20 mouse cellular contexts compared by ENCODE assay signal in genomic region chr10:99466695-99467094, GRCm38 (mm10).
DNase-seq lines count a peak whose midpoint lies in the region; ATAC-seq and TF ChIP-seq lines count a peak whose summit lies in the region.
"Had no signal": no experiment of that assay in that cellular context is flagged by ENCODE, and none has a peak within 500 bp of the region (broad histone marks: within the 10 kb centered on the region; RNA-seq: fewer than 3 reads in every experiment).

No protein-coding gene starts in this region.

- no peaks in the 10 kb centered on the region for H3K36me3 ChIP-seq in heart, embryonic 14.5 days (ENCODE audit: control insufficient read depth, insufficient read depth, low read length)
- H3K36me3 ChIP-seq in heart, embryonic 10.5 days: no peaks in the 10 kb centered on the region
- H3K36me3 ChIP-seq in forebrain, embryonic 12.5 days (replicated peaks): no peaks in the 10 kb centered on the region
- H3K36me3 ChIP-seq: embryonic facial prominence, embryonic 15.5 days; hindbrain, embryonic 13.5 days; liver, embryonic 13.5 days; midbrain, embryonic 10.5 days; neural tube, embryonic 12.5 days had no signal

- peak overlapping the region; percentile 56 to 66 for H3K27ac ChIP-seq in heart, embryonic 14.5 days (replicated peaks in 1 of 2; ENCODE audit: control insufficient read depth in 1 of 2, insufficient read depth in 1 of 2, low read depth in 2 of 2, low read length in 2 of 2)
- no peak overlapping the region; the same call in 1 of the 2 replicates for H3K27ac ChIP-seq in heart, embryonic 10.5 days
- H3K27ac ChIP-seq in layer of hippocampus, adult 2 months: peak overlapping the region; percentile 1; the same call in 1 of the 2 replicates
- peak overlapping the region; percentile 51 for H3K27ac ChIP-seq in brown adipose tissue, adult 24 weeks (replicated peaks; ENCODE audit: low read depth, low read length)
- no peak overlapping the region for H3K27ac ChIP-seq in forebrain, embryonic 12.5 days
- H3K27ac ChIP-seq: embryonic facial prominence, embryonic 15.5 days; hindbrain, embryonic 13.5 days; neural tube, embryonic 12.5 days had no signal

- no peak overlapping the region for H3K4me3 ChIP-seq in heart, embryonic 14.5 days (ENCODE audit: control insufficient read depth in 1 of 2, insufficient read depth in 1 of 2, low read depth in 1 of 2, low read length in 2 of 2)
- H3K4me3 ChIP-seq in heart, embryonic 10.5 days: no peak overlapping the region
- H3K4me3 ChIP-seq in layer of hippocampus, adult 2 months: no peak overlapping the region
- H3K4me3 ChIP-seq in brown adipose tissue, adult 24 weeks (ENCODE audit: insufficient read depth, low read depth, low read length): no peak overlapping the region
- H3K4me3 ChIP-seq in forebrain, embryonic 12.5 days (replicated peaks): no peak overlapping the region
- H3K4me3 ChIP-seq: embryonic facial prominence, embryonic 15.5 days; hindbrain, embryonic 13.5 days; liver, embryonic 13.5 days; midbrain, embryonic 10.5 days; neural tube, embryonic 12.5 days had no signal

- no peak for ATAC-seq in heart, embryonic 14.5 days (ENCODE audit: insufficient number of reproducible peaks, insufficient read depth, low FRiP score, low read depth)
- 0 out of 2 replicates have a peak, but pooled peaks have one; percentile 1 for ATAC-seq in megakaryocyte, adult 5-6 weeks (ENCODE audit: poor library complexity, severe bottlenecking)
- no peak for ATAC-seq in forebrain, embryonic 12.5 days (ENCODE audit: low FRiP score)
- ATAC-seq: activated CD4-positive, CD25-positive, alpha-beta regulatory T cell, adult 4 months; Patski had no signal

- no peaks in the 10 kb centered on the region for H3K9me3 ChIP-seq in heart, embryonic 14.5 days (ENCODE audit: control insufficient read depth, low read length)
- no peaks in the 10 kb centered on the region for H3K9me3 ChIP-seq in heart, embryonic 10.5 days
- no peaks in the 10 kb centered on the region for H3K9me3 ChIP-seq in forebrain, embryonic 12.5 days
- H3K9me3 ChIP-seq: embryonic facial prominence, embryonic 15.5 days; hindbrain, embryonic 13.5 days; liver, embryonic 13.5 days; midbrain, embryonic 10.5 days; neural tube, embryonic 12.5 days had no signal

- no peak for DNase-seq in heart, embryonic 10.5 days (ENCODE audit: low spot score)
- no peak for DNase-seq in layer of hippocampus, adult 2 months (ENCODE audit: low spot score in 2 of 2)
- no peak for DNase-seq in layer of hippocampus, adult 9-11 months
- DNase-seq in gastrocnemius, postnatal 36 days: no peak
- DNase-seq: adrenal gland, postnatal 25 days; cerebellum, adult 9-10 months; embryo, embryonic 11 days; kidney, postnatal 4 days; liver, embryonic 13.5 days; thymus, postnatal 4 days had no signal

- H3K4me2 ChIP-seq in heart, embryonic 14.5 days (ENCODE audit: low read length): no peak overlapping the region
- H3K4me2 ChIP-seq in forebrain, embryonic 12.5 days: no peak overlapping the region
- H3K4me2 ChIP-seq: embryonic facial prominence, embryonic 15.5 days; hindbrain, embryonic 13.5 days; liver, embryonic 13.5 days; neural tube, embryonic 12.5 days had no signal

- H3K4me1 ChIP-seq in heart, embryonic 14.5 days (ENCODE audit: control insufficient read depth in 2 of 2, insufficient read depth in 2 of 2, low read length in 2 of 2): no peaks in the 10 kb centered on the region; a peak in 1 of 4 replicates
- peaks cover 3% of the 10 kb centered on the region for H3K4me1 ChIP-seq in heart, embryonic 10.5 days
- H3K4me1 ChIP-seq in brown adipose tissue, adult 24 weeks (ENCODE audit: control insufficient read depth, insufficient read depth, insufficient read length, low read length): no peaks in the 10 kb centered on the region
- H3K4me1 ChIP-seq in forebrain, embryonic 12.5 days: peaks cover under 1% of the 10 kb centered on the region; the same call in 1 of the 2 replicates

- intact Hi-C loops in gastrocnemius, postnatal 36 days (cut with DNase I): no loop called here

- H3K27me3 ChIP-seq in heart, embryonic 14.5 days (ENCODE audit: control insufficient read depth, insufficient read depth, low read length): no peaks in the 10 kb centered on the region
- no peaks in the 10 kb centered on the region for H3K27me3 ChIP-seq in heart, embryonic 10.5 days (ENCODE audit: insufficient read depth, poor library complexity, severe bottlenecking)
- no peaks in the 10 kb centered on the region for H3K27me3 ChIP-seq in forebrain, embryonic 12.5 days
- H3K27me3 ChIP-seq: embryonic facial prominence, embryonic 15.5 days; hindbrain, embryonic 13.5 days; neural tube, embryonic 12.5 days; Patski had no signal

- WGBS in heart, embryonic 14.5 days: 100% methylated on average over 1 of the region's 1 CpGs
- WGBS in heart, embryonic 10.5 days: 90% methylated on average over 1 of the region's 1 CpGs
- WGBS in forebrain, embryonic 12.5 days: 96% methylated on average over 1 of the region's 1 CpGs

- no peak overlapping the region for H3K9ac ChIP-seq in heart, embryonic 14.5 days (ENCODE audit: low read length)
- no peak overlapping the region for H3K9ac ChIP-seq in forebrain, embryonic 12.5 days
- H3K9ac ChIP-seq: embryonic facial prominence, embryonic 15.5 days; hindbrain, embryonic 13.5 days; liver, embryonic 13.5 days; neural tube, embryonic 12.5 days had no signal

- no peak for TF ChIP-seq CTCF in layer of hippocampus, adult 2 months (conservative IDR thresholded peaks at IDR 0.05)

Comparison
In these comparisons a context has a peak if more than half of its experiments do, and no peak if none do; other contexts are left out.
1. H3K27ac ChIP-seq: peak in heart, embryonic 14.5 days (2 of 2), layer of hippocampus, adult 2 months (single experiment) and brown adipose tissue, adult 24 weeks (single experiment); none in heart, embryonic 10.5 days (single experiment) and forebrain, embryonic 12.5 days (single experiment).